Mouse (Mus musculus) cerebellum, adult 2 months (tissue): ENCODE data around the gene Flvcr1.

Source experiments
- CTCF ChIP-seq: fragments of 200-500 bp; IDR thresholded peaks from 2 replicates; pipeline ENCODE4 v1.5.1; 2011; ENCODE audit warnings: low read depth, mild to moderate bottlenecking, control low read depth, low read length, moderate library complexity, borderline replicate concordance; ENCODE audit not compliant: insufficient read depth
- POLR2A ChIP-seq: fragments of 200-500 bp; IDR thresholded peaks from 2 replicates; pipeline ENCODE4 v1.6.1; 2011; ENCODE audit warnings: low read length, control low read depth, borderline replicate concordance; ENCODE audit not compliant: insufficient read depth

DNA sequence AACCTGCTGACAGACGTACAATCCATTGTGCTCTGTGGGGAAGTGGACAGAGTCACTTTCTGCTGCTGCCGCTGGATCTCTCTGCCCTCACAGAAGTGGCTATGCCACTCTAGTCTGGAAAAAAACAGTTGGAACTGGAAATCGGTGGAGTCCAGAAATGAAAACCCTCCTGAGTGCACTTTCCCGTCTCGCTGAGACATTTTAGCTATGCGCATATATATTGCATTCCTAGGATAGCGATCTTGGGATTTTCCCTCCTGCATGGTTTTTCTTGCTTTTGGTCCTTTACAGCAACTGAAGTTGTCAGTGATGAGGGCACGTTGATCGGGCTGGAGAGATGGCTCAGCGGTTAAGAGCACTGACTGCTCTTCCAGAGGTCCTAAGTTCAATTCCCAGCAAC lies 4.2 kb upstream of the Flvcr1 start:
- no peak for TF ChIP-seq POLR2A
- no peak for TF ChIP-seq CTCF
